Mouse (Mus musculus) c-Kit-positive CD71-positive TER-119-negative erythroid progenitor cells, embryonic 14.5 days (primary cell): ENCODE data around the gene D930048N14Rik.
A peak's percentile ranks its signal among the peaks of the same experiment; 100 is the strongest.
"Not testable (repeated sequence)": the region's sequence is repeated elsewhere in the genome, so short reads cannot be mapped to it uniquely, and the experiment has no call there.

ENCODE experiments used
- DNase-seq: peaks from one replicate; pipeline ENCODE4 v3.0.0-alpha.2; 2013; ENCODE audit warnings: low read depth

The D930048N14Rik gene

GRCm38 (mm10) chr11:51650691-51651515 lies at the start of gene D930048N14Rik, which contains the start of gene N4bp3:
D930048N14Rik (plus strand) TSS chr11:51650954.
N4bp3 (minus strand) TSS chr11:51650842.
- DNase-seq: no peak

DNA sequence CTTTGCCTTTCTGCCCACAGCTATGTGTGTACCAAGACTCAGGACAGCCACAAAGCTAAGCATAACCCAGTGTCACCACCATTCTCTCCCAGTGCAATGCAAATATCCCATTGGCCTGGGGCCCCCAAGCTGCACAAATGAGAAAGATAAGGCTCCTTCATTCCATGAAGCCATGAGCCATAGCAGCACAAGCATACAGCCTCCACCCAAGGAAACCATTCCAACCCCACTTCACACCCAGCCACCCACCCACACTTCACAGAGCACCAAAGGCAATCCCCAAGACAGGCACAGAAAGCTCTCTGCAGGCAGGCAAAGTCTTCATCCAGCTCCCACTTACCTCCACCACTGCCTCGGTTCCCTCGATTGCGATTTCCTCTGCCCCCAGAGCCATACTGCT lies 48.5 kb upstream of the D930048N14Rik start:
- DNase-seq: no peak

- DNase-seq: peak; percentile 81
These were observed 44.9 kb upstream of the D930048N14Rik start for GRCm38 (mm10) chr11:51605602-51606446.

DNA sequence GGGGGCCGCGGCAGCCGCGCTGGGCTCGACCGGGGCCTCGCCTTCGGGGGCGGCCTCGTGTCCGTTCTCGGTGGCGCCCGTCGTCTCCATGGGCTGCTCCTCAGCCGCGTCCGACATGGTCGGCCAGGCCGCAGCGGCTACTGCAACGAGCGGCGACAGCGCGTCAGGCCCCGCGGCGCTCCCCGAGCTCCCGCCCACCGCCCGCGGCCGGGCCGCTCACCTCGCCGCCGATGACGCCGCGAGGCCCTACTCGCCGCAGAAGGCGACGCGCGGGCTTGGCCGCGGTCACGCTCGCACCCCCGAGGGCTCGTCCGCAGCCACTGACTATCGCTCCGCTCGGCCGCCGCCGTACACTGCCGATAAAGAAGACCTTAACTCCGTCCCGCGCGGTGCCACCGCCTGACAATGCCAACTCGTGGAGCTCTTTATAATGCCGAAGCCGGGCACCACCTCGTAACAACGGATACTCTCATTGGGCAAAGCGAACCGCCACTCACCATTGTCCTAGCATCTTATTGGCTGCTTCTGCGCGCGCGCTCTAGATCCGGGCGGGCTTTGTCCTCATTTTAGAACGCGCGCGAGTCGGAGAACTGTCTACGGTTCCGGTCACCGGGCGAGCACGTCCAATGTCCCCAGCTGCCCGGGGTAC lies 44.2 kb upstream of the D930048N14Rik start, which contains the start of gene Hnrnpab:
TSS of gene Hnrnpab (minus strand) at position 401 of the 649 bp plus-strand sequence.
- DNase-seq: peak; percentile 97

- no peak for DNase-seq
These were observed 43.5 kb upstream of the D930048N14Rik start for GRCm38 (mm10) chr11:51607096-51607738.

DNA sequence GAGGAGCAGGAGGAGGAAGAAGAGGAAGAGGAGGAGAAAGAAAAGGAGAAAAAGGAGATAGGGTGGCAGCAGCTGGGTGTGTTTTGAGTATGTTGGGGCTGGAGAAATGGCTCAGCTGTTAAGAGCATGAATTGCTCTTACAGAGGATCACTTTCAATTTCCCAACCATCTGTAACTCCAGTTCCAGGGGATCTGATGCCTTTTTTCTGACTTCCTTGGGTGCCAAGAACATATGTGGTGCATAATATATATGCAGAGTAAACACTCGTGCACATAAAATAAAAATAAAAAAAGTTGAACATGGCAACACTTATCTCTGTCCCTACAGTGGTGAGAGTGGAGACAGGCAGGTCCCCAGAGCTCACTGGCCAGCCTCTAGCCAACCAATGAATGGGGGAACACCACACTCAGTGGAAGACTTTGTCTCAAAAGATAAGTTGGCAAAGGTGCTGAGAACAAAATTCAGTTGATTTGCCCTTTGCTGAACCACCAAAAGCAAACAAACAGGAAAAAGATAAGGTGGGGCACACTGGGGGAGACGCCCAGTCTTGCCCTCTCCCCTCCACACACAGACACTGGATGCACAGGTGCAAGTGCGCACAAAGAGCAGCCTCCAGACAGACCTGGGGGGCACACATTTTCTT lies 41.4 kb upstream of the D930048N14Rik start:
- peak; percentile 66 for DNase-seq

- DNase-seq: not testable (repeated sequence)
These were observed 40.8 kb upstream of the D930048N14Rik start for GRCm38 (mm10) chr11:51609940-51610339.

DNA sequence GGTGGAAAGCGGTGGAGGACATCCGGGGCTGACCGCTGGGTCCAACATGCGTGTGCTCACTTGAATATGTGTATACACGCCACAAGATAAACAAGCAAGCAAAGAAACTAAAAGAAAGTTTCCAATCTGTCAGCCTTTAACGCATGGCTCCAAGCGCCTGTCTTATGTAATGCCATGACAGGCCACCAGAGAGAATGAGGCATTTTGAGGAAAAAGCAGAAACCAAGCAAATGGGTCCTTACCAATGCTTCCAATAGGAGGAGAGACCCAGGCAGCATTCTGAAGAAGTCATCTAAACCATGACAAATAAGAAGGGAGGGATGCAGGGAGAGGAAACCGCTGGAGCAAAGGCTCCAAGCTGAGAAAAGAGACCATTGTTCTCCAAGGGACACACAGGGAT lies 36.5 kb upstream of the D930048N14Rik start:
- no peak for DNase-seq

GRCm38 (mm10) chr11:51615129-51615528 lies 35.6 kb upstream of the D930048N14Rik start:
- DNase-seq: no peak

DNA sequence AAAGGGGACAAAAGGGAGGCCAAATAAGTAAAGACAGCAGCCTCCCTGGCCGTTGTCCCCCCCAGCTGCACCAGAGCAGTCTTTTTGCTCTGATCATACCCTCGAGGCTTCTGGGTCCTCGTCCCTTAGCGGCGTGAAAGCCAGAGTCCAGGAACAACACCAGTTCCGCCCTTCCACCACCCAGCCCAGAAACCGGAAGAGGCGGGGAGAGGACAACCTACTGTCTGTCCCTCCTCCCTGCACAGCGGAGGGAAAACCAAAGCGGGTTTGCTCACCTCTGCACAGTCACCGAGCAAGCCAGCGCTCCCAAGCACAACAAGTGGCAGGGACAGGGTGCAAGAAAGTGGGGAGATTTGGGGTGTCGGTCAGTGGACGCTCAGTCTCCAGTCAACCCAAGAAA lies 35.2 kb upstream of the D930048N14Rik start:
- peak; percentile 77 for DNase-seq

DNA sequence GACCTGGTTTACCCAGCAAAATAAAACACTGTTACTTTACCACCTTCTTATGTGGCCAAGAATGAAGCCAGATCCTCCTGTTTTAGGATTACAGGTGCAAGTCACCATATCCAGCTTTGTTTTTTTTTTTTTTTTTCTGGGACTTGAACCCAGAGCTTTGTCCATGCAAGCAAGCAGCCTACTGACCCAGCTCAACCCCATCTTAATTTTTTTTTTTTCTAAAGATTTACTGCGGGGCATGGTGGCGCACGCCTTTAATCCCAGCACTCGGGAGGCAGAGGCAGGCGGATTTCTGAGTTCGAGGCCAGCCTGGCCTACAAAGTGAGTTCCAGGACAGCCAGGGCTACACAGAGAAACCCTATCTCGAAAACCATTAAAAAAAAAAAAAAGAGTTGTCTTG lies 34.6 kb upstream of the D930048N14Rik start:
- not testable (repeated sequence) for DNase-seq

GRCm38 (mm10) chr11:51617693-51618092 lies 33.1 kb upstream of the D930048N14Rik start:
- DNase-seq: peak; percentile 67

GRCm38 (mm10) chr11:51618894-51619408 lies 31.8 kb upstream of the D930048N14Rik start:
- DNase-seq: no peak

DNA sequence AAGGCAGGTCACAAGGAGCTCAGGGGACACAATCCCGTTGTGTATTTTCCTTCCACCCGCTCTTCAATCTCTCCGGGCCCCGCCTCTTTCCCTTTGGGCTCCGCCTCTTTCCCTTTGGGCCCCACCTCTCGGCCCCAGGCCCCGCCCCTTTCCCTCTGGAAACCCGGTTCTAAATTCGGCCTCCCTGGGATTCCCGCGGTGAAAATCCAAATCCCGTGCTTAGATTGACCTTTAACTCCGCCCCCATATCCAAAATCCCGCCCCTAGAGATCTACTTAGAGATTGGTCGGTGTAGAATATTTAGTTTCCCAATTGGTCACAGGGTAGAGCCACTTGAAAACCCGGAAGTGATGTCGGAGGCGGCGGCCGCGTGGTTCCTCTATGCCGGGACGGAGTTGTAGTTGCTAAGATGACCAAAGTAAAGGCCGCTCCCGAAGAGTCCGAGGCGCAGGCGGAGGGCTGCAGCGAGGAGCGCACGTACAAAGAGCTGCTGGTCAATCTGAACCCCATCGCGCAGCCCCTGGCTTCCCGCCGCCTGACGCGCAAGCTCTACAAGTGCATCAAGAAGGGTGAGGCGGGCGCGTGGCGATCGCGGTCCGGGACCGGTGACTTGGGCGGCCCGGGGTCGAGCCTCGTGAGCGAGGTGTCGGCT lies 31.2 kb upstream of the D930048N14Rik start, which contains the start of gene Nhp2:
TSS of gene Nhp2 (plus strand) at position 327 of the 652 bp plus-strand sequence.
- peak; percentile 98 for DNase-seq

DNA sequence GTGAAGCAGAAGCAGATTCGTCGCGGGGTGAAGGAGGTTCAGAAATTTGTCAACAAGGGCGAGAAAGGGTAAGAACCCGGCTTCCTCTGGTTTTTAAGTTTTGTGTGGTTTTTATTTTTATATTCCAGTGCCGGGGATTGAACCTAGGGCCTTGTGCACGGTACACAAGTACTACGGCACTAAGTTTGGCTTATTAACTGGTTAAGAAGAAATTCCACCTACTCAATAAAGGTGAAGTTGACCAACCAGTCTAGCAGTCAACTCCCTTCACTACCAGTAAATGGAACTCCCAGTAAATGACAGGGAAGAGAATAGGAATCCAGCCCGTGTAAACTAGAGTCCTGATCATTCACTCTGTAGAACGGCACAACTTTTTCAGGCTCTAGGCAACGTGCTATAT lies 30.7 kb upstream of the D930048N14Rik start:
- no peak for DNase-seq

DNA sequence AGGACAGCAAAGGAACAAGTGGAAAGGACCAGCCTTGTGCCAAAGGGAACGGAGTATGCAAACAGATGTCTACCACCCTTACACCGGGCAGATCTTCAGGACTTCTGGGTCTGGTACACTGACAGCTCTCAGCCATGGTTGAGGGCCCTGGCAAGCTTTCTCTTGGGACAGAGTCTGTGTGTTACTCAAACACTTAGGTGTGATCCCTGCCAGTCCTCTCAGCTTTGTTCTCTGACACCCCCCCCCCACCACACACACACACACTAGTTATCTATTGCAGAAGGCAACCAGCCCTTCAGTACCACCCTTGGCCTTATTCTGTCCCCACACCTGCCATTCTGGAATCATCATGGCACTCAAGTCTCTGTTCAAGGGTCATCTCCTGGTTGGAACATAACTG lies 29.0 kb upstream of the D930048N14Rik start:
- no peak for DNase-seq

- no peak for DNase-seq
These were observed 27.7 kb upstream of the D930048N14Rik start for GRCm38 (mm10) chr11:51622971-51623491.

DNA sequence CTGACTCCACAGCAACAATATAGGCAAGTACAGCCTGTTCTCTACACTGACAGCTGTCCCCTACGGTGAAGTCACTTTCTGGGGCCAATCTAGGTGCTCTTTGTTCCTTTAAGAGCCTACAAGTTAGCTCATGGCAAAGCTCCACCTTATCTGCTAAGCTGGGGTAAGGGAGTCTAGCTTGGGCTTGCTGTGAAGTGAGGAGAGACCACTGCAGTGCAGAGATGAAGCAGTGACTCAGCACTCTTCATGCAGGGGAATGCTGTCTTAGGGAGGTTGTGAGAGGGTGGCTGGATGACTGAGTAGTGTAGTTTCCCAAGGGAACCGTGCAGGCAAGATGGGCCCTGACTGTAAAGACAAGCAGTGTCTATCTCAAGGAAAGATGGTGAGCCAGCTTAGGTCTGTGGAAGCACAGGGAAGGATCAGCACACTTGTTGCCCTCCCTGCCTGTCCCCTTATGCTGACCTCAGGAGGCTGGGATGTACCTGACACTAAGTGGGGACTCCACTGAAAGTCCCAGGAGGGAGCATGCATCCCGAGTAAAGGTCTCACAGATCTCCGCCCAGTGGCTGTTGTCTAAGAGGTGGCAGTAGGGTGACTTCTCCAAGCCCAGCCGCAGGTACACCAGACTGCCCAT lies 25.4 kb upstream of the D930048N14Rik start:
- no peak for DNase-seq

GRCm38 (mm10) chr11:51627425-51627824 lies 23.3 kb upstream of the D930048N14Rik start:
- no peak for DNase-seq

- DNase-seq: no peak
These were observed 22.8 kb upstream of the D930048N14Rik start for GRCm38 (mm10) chr11:51627907-51628306.
